Mouse (Mus musculus) myocyte (in vitro differentiated cells): Measurements from ENCODE around the gene Igfbp2. TPM values are rescaled to one million over a fixed set of nuclear protein-coding genes. Genes with fewer than 3 reads are reported as not detected.

Experiments
- H3K27me3 ChIP-seq: one replicate; pipeline ENCODE4 v1.6.1; 2011; ENCODE audit not compliant: control insufficient read depth, insufficient read depth, insufficient read length
- H3K36me3 ChIP-seq: one replicate; pipeline ENCODE4 v1.6.1; 2011; ENCODE audit not compliant: control insufficient read depth, insufficient read depth
- H3K4me2 ChIP-seq: one replicate; pipeline ENCODE4 v1.6.1; 2011; ENCODE audit warnings: low read depth, control low read depth
- H3K4me3 ChIP-seq: one replicate; pipeline ENCODE4 v1.5.1; 2011; ENCODE audit warnings: mild to moderate bottlenecking, control low read depth, moderate library complexity
- H3K79me2 ChIP-seq: one replicate; pipeline ENCODE4 v1.6.1; 2011; ENCODE audit not compliant: control insufficient read depth, insufficient read depth
- H3ac ChIP-seq: one replicate; pipeline ENCODE4 v1.6.1; 2011; ENCODE audit not compliant: control insufficient read depth, insufficient read length
- CEBPB ChIP-seq: IDR thresholded peaks from 2 replicates; pipeline ENCODE4 v1.6.1; 2011; ENCODE audit warnings: mild to moderate bottlenecking, moderate library complexity; ENCODE audit not compliant: poor library complexity, insufficient read depth, severe bottlenecking
- E2F4 ChIP-seq: IDR thresholded peaks from one replicate; pipeline ENCODE4 v1.6.1; 2011; ENCODE audit warnings: mild to moderate bottlenecking, control low read depth, moderate library complexity; ENCODE audit not compliant: insufficient read depth
- MAX ChIP-seq: IDR thresholded peaks from one replicate; pipeline ENCODE4 v1.6.1; 2011; ENCODE audit warnings: low read depth, mild to moderate bottlenecking, control low read depth
- MYOD1 ChIP-seq, 3 experiments: IDR thresholded peaks; one replicate each; pipeline ENCODE4 v1.6.1; 2011; ENCODE audit warnings: control low read depth in 2 of 3, low read depth in 2 of 3, mild to moderate bottlenecking in 2 of 3, moderate library complexity in 1 of 3; ENCODE audit not compliant: insufficient read length in 2 of 3, control insufficient read depth in 1 of 3
- MYOG ChIP-seq, 3 experiments: IDR thresholded peaks; one replicate each; pipeline ENCODE4 v1.6.1; 2011; ENCODE audit warnings: control low read depth in 2 of 3, low read depth in 2 of 3, mild to moderate bottlenecking in 2 of 3; ENCODE audit not compliant: insufficient read length in 2 of 3, control insufficient read depth in 1 of 3, insufficient read depth in 1 of 3
- POLR2A ChIP-seq: IDR thresholded peaks from one replicate; pipeline ENCODE4 v1.6.1; 2011; ENCODE audit warnings: low read depth, mild to moderate bottlenecking, control low read depth, moderate library complexity; ENCODE audit not compliant: insufficient read length
- POLR2AphosphoS2 ChIP-seq: IDR thresholded peaks from one replicate; pipeline ENCODE4 v1.6.1; 2011; ENCODE audit warnings: low read depth, control low read depth; ENCODE audit not compliant: insufficient read length
- REST ChIP-seq: IDR thresholded peaks from one replicate; pipeline ENCODE4 v1.6.1; 2011; ENCODE audit warnings: mild to moderate bottlenecking, control low read depth, moderate library complexity; ENCODE audit not compliant: insufficient read depth, insufficient read length
- SRF ChIP-seq: IDR thresholded peaks from one replicate; pipeline ENCODE4 v1.6.1; 2011; ENCODE audit warnings: low read depth; ENCODE audit not compliant: control insufficient read depth, insufficient read length
- TCF12 ChIP-seq: IDR thresholded peaks from one replicate; pipeline ENCODE4 v1.6.1; 2011; ENCODE audit warnings: mild to moderate bottlenecking, control low read depth; ENCODE audit not compliant: poor library complexity, insufficient read depth, severe bottlenecking
- TCF3 ChIP-seq: IDR thresholded peaks from one replicate; pipeline ENCODE4 v1.6.1; 2011; ENCODE audit warnings: low read depth, control low read depth; ENCODE audit not compliant: insufficient read length
- USF1 ChIP-seq: IDR thresholded peaks from one replicate; pipeline ENCODE4 v1.6.1; 2011; ENCODE audit warnings: low read depth, mild to moderate bottlenecking, control low read depth, moderate library complexity
- polyA plus RNA-seq: library from polyadenylated mRNA; unstranded; fragments of >200 nt; fragmentation: generic; extraction: Trizol; gene quantifications from one replicate; pipeline ENCODE4 v1.2.1, GENCODE M21; 2012; ENCODE audit warnings: missing spikeins

Gene Igfbp2
- polyA plus RNA-seq, 1 experiment: 83.7 TPM

GRCm38 (mm10) chr1:72858286-72858685 lies 34.0 kb downstream of the Igfbp2 start:
- Histone ChIP-seq H3ac (no peak overlapping the region), H3K4me3 (no peak overlapping the region), H3K36me3 (peaks cover 47% of the 10 kb centered on the region), H3K79me2 (no peaks in the 10 kb centered on the region), H3K27me3 (no peaks in the 10 kb centered on the region), H3K4me2 (no peak overlapping the region)
- TF ChIP-seq POLR2AphosphoS2 (peak; percentile 96), CEBPB (no peak), SRF (no peak), MYOG (IDR thresholded peaks at IDR 0.05; ENCODE audit: control insufficient read depth in 1 of 3, insufficient read depth in 1 of 3, insufficient read length in 2 of 3, low read depth in 2 of 3) (no peak), POLR2A (peak; percentile 63), TCF12 (no peak), MAX (no peak), USF1 (no peak), MYOD1 (IDR thresholded peaks at IDR 0.05; ENCODE audit: control insufficient read depth in 1 of 3, insufficient read length in 2 of 3, low read depth in 2 of 3) (no peak), REST (no peak)

- H3K4me3 ChIP-seq: no peak overlapping the region
- peaks cover 52% of the 10 kb centered on the region for H3K36me3 ChIP-seq
- H3K27me3 ChIP-seq: no peaks in the 10 kb centered on the region
- no peaks in the 10 kb centered on the region for H3K79me2 ChIP-seq
- H3K4me2 ChIP-seq: no peak overlapping the region
- H3ac ChIP-seq: no peak overlapping the region
- peak; percentile 85 for TF ChIP-seq POLR2AphosphoS2
- no peak for TF ChIP-seq USF1
- TF ChIP-seq MYOD1 (IDR thresholded peaks at IDR 0.05; ENCODE audit: control insufficient read depth in 1 of 3, insufficient read length in 2 of 3, low read depth in 2 of 3): no peak
- no peak for TF ChIP-seq E2F4
- no peak for TF ChIP-seq REST
- TF ChIP-seq POLR2A: peak; percentile 50
- no peak for TF ChIP-seq SRF
- TF ChIP-seq TCF3: no peak
- no peak for TF ChIP-seq CEBPB
- no peak for TF ChIP-seq TCF12
- no peak for TF ChIP-seq MYOG (IDR thresholded peaks at IDR 0.05; ENCODE audit: control insufficient read depth in 1 of 3, insufficient read depth in 1 of 3, insufficient read length in 2 of 3, low read depth in 2 of 3)
- TF ChIP-seq MAX: no peak
Observed at GRCm38 (mm10) chr1:72858874-72859273, 34.6 kb downstream of the Igfbp2 start.

- peaks cover 56% of the 10 kb centered on the region for H3K36me3 ChIP-seq
- no peaks in the 10 kb centered on the region for H3K79me2 ChIP-seq
- no peaks in the 10 kb centered on the region for H3K27me3 ChIP-seq
- no peak overlapping the region for H3ac ChIP-seq
- TF ChIP-seq POLR2AphosphoS2: peak; percentile 80
- TF ChIP-seq POLR2A: peak; percentile 42
- TF ChIP-seq MYOD1 (IDR thresholded peaks at IDR 0.05; ENCODE audit: control insufficient read depth in 1 of 3, insufficient read length in 2 of 3, low read depth in 2 of 3): no peak
- no peak overlapping the region for H3K4me3 ChIP-seq
- H3K4me2 ChIP-seq: no peak overlapping the region
Observed at GRCm38 (mm10) chr1:72859963-72860362, 35.7 kb downstream of the Igfbp2 start.

GRCm38 (mm10) chr1:72860502-72860901 lies 36.2 kb downstream of the Igfbp2 start:
- TF ChIP-seq REST (no peak), CEBPB (no peak), MYOG (IDR thresholded peaks at IDR 0.05; ENCODE audit: control insufficient read depth in 1 of 3, insufficient read depth in 1 of 3, insufficient read length in 2 of 3, low read depth in 2 of 3) (no peak), POLR2A (peak; percentile 34), E2F4 (no peak), POLR2AphosphoS2 (peak; percentile 86), SRF (no peak), USF1 (no peak), TCF12 (no peak), TCF3 (no peak), MYOD1 (IDR thresholded peaks at IDR 0.05; ENCODE audit: control insufficient read depth in 1 of 3, insufficient read length in 2 of 3, low read depth in 2 of 3) (no peak), MAX (no peak)
- H3K36me3 ChIP-seq: peaks cover 61% of the 10 kb centered on the region
- H3K79me2 ChIP-seq: no peaks in the 10 kb centered on the region
- no peaks in the 10 kb centered on the region for H3K27me3 ChIP-seq
- no peak overlapping the region for H3ac ChIP-seq
- H3K4me3 ChIP-seq: no peak overlapping the region
- no peak overlapping the region for H3K4me2 ChIP-seq

- H3K36me3 ChIP-seq: peaks cover 70% of the 10 kb centered on the region
- no peak overlapping the region for H3K4me3 ChIP-seq
- H3K79me2 ChIP-seq: no peaks in the 10 kb centered on the region
- no peak overlapping the region for H3ac ChIP-seq
- TF ChIP-seq POLR2AphosphoS2 (peak; percentile 83), MYOD1 (IDR thresholded peaks at IDR 0.05; ENCODE audit: control insufficient read depth in 1 of 3, insufficient read length in 2 of 3, low read depth in 2 of 3) (no peak), POLR2A (peak; percentile 54)
- H3K4me2 ChIP-seq: no peak overlapping the region
- no peaks in the 10 kb centered on the region for H3K27me3 ChIP-seq
Observed at GRCm38 (mm10) chr1:72861702-72862101, 37.4 kb downstream of the Igfbp2 start.
